Mouse (Mus musculus) thymus, postnatal 25 days (tissue): ENCODE measurements around the gene Fam135a.
A peak's percentile ranks its signal among the peaks of the same experiment; 100 is the strongest.

Experiments
- DNase-seq: peaks from one replicate; pipeline ENCODE4 v3.0.0; 2022

Gene Fam135a

GRCm38 (mm10) chr1:24099926-24100869, at the start of gene Fam135a:
Gene Fam135a, minus strand, starts transcription at chr1:24100341.
- DNase-seq = peak; percentile 66

- no peak for DNase-seq
These were observed 43.4 kb upstream of the Fam135a start for GRCm38 (mm10) chr1:24143504-24143903.

- no peak for DNase-seq
These were observed 40.4 kb upstream of the Fam135a start for GRCm38 (mm10) chr1:24140555-24140954.

GRCm38 (mm10) chr1:24137133-24137532, 37.0 kb upstream of the Fam135a start:
- DNase-seq = peak; percentile 24

- no peak for DNase-seq
These were observed 34.7 kb upstream of the Fam135a start for GRCm38 (mm10) chr1:24134792-24135191.

- no peak for DNase-seq
These were observed 33.7 kb upstream of the Fam135a start for GRCm38 (mm10) chr1:24133853-24134252.

- DNase-seq = no peak
These were observed 27.7 kb upstream of the Fam135a start for GRCm38 (mm10) chr1:24127866-24128265.

GRCm38 (mm10) chr1:24124610-24125009, 24.5 kb upstream of the Fam135a start:
- no peak for DNase-seq

GRCm38 (mm10) chr1:24122582-24122981, 22.4 kb upstream of the Fam135a start:
- DNase-seq = no peak

GRCm38 (mm10) chr1:24107971-24108773, 8.0 kb upstream of the Fam135a start:
- no peak for DNase-seq

GRCm38 (mm10) chr1:24107378-24107777, 7.2 kb upstream of the Fam135a start:
- DNase-seq = no peak

GRCm38 (mm10) chr1:24102579-24103149, 2.5 kb upstream of the Fam135a start:
- DNase-seq = no peak

- DNase-seq = no peak
These were observed 773 bp upstream of the Fam135a start for GRCm38 (mm10) chr1:24100870-24101358.

GRCm38 (mm10) chr1:24099541-24099925, 608 bp downstream of the Fam135a start:
- DNase-seq = no peak

GRCm38 (mm10) chr1:24097541-24097940, 2.6 kb downstream of the Fam135a start:
- no peak for DNase-seq

- DNase-seq = no peak
These were observed 7.7 kb downstream of the Fam135a start for GRCm38 (mm10) chr1:24092414-24092813.

- DNase-seq = no peak
These were observed 9.5 kb downstream of the Fam135a start for GRCm38 (mm10) chr1:24090603-24091002.

- no peak for DNase-seq
These were observed 10.0 kb downstream of the Fam135a start for GRCm38 (mm10) chr1:24090094-24090493.

- no peak for DNase-seq
These were observed 14.0 kb downstream of the Fam135a start for GRCm38 (mm10) chr1:24086176-24086575.

GRCm38 (mm10) chr1:24074396-24074795, 25.7 kb downstream of the Fam135a start:
- DNase-seq = no peak

GRCm38 (mm10) chr1:24073386-24074248, 26.5 kb downstream of the Fam135a start:
- DNase-seq = no peak

- no peak for DNase-seq
These were observed 31.3 kb downstream of the Fam135a start for GRCm38 (mm10) chr1:24068830-24069229.
